Mouse (Mus musculus): Measurements from ENCODE around the gene Stx6. TPM values are rescaled to one million over a fixed set of nuclear protein-coding genes. Genes with fewer than 3 reads are reported as not detected.

Stx6 gene
- polyA plus RNA-seq, 1 experiment from 2014 or later = 95.4 TPM

DNA sequence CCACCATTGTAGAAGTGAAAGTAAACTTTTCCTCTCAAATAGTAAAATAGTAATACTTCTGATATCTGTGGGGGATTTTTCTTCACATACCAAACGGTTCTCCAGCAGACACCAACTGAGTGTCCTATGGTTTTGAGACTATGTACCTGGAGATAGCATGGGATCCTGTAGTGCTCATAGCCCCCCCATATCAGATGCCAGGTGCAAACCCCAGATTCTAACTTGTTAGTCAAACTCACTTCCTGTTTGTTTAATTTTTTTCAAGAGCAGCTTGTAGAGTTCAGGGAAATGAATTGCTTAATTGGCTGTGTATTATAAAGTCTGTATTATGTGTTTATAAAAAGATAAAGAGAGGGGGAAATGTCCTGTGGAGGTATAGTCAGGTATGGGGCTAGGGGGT is 15.9 kb downstream of the Stx6 start:
- H3K4me1 ChIP-seq = no peaks in the 10 kb centered on the region
- H3K9me3 ChIP-seq (replicated peaks) = no peaks in the 10 kb centered on the region
- H3K27me3 ChIP-seq (ENCODE audit: low read depth, poor library complexity, severe bottlenecking) = no peaks in the 10 kb centered on the region
- H3K27ac ChIP-seq = no peak overlapping the region
- peaks cover 55% of the 10 kb centered on the region for H3K36me3 ChIP-seq
- WGBS = 97% methylated on average over 1 of the region's 1 CpGs
- H3K4me3 ChIP-seq = no peak overlapping the region
- DNase-seq (ENCODE audit: low spot score) = no peak

- Histone ChIP-seq H3K9me3 (replicated peaks) (no peaks in the 10 kb centered on the region), H3K4me3 (no peak overlapping the region), H3K4me1 (no peaks in the 10 kb centered on the region), H3K27ac (no peak overlapping the region), H3K36me3 (peaks cover 89% of the 10 kb centered on the region), H3K27me3 (ENCODE audit: low read depth, poor library complexity, severe bottlenecking) (no peaks in the 10 kb centered on the region)
- 82% methylated on average over 2 of the region's 2 CpGs for WGBS
- DNase-seq (ENCODE audit: low spot score) = no peak
Observed at GRCm38 (mm10) chr1:155178192-155178924, 19.8 kb downstream of the Stx6 start.

GRCm38 (mm10) chr1:155184191-155184590 is 25.7 kb downstream of the Stx6 start:
- Histone ChIP-seq H3K4me3 (no peak overlapping the region), H3K36me3 (peaks cover 71% of the 10 kb centered on the region), H3K27ac (no peak overlapping the region), H3K9me3 (replicated peaks) (no peaks in the 10 kb centered on the region), H3K4me1 (no peaks in the 10 kb centered on the region), H3K27me3 (ENCODE audit: low read depth, poor library complexity, severe bottlenecking) (no peaks in the 10 kb centered on the region)
- 91% methylated on average over 3 of the region's 3 CpGs for whole genome bisulfite sequencing
- DNase-seq (ENCODE audit: low spot score) = no peak

- H3K9me3 ChIP-seq (replicated peaks) = no peaks in the 10 kb centered on the region
- 90% methylated on average over 4 of the region's 4 CpGs for WGBS
- H3K4me3 ChIP-seq = no peak overlapping the region
- H3K27ac ChIP-seq = no peak overlapping the region
- no peak for DNase-seq (ENCODE audit: low spot score)
- no peaks in the 10 kb centered on the region for H3K4me1 ChIP-seq
- H3K27me3 ChIP-seq (ENCODE audit: low read depth, poor library complexity, severe bottlenecking) = no peaks in the 10 kb centered on the region
- H3K36me3 ChIP-seq = peaks cover 71% of the 10 kb centered on the region
Observed at GRCm38 (mm10) chr1:155188656-155189055, 30.1 kb downstream of the Stx6 start.

DNA sequence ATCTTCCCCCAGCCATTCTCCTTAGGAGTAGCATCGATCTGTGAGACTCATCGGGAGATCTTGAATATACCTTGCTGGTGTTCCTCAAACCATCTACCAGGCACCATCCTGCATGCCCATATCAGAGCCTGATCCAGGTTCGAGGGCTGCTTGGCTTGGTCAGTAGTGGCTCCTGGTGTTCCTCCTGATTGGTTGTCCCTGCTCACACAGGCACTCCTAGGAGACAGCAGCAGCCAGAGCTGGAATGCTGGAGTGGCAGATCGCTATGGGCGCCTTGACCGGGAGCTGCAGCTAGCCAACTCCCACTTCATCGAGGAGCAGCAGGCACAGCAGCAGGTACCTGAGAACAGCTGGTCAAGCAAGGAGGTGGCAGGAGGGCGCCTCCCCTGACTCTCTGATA is 32.7 kb downstream of the Stx6 start:
- DNase-seq (ENCODE audit: low spot score) = no peak
- Histone ChIP-seq H3K27ac (no peak overlapping the region), H3K36me3 (peaks cover 83% of the 10 kb centered on the region), H3K4me1 (no peaks in the 10 kb centered on the region), H3K9me3 (replicated peaks) (no peaks in the 10 kb centered on the region), H3K4me3 (no peak overlapping the region), H3K27me3 (ENCODE audit: low read depth, poor library complexity, severe bottlenecking) (no peaks in the 10 kb centered on the region)
- 87% methylated on average over 8 of the region's 8 CpGs for WGBS

- Histone ChIP-seq H3K36me3 (peaks cover 85% of the 10 kb centered on the region), H3K4me3 (no peak overlapping the region)
- 90% methylated on average over 2 of the region's 2 CpGs for WGBS
Observed at GRCm38 (mm10) chr1:155191671-155192070, 33.2 kb downstream of the Stx6 start.

GRCm38 (mm10) chr1:155192805-155193368 is 34.4 kb downstream of the Stx6 start:
- no peak overlapping the region for H3K27ac ChIP-seq
- no peak overlapping the region for H3K4me3 ChIP-seq
- peaks cover 88% of the 10 kb centered on the region for H3K36me3 ChIP-seq
- no peaks in the 10 kb centered on the region for H3K27me3 ChIP-seq (ENCODE audit: low read depth, poor library complexity, severe bottlenecking)
- 87% methylated on average over 15 of the region's 15 CpGs for WGBS
- H3K4me1 ChIP-seq = no peaks in the 10 kb centered on the region
- no peak for DNase-seq (ENCODE audit: low spot score)
- no peaks in the 10 kb centered on the region for H3K9me3 ChIP-seq (replicated peaks)

More at GRCm38 (mm10) chr1:155191671-155192070, 33.2 kb downstream of the Stx6 start:
- no peak for DNase-seq (ENCODE audit: low spot score)
- no peak overlapping the region for H3K27ac ChIP-seq
- no peaks in the 10 kb centered on the region for H3K4me1 ChIP-seq
- H3K27me3 ChIP-seq (ENCODE audit: low read depth, poor library complexity, severe bottlenecking) = no peaks in the 10 kb centered on the region
- H3K9me3 ChIP-seq (replicated peaks) = no peaks in the 10 kb centered on the region

DNA sequence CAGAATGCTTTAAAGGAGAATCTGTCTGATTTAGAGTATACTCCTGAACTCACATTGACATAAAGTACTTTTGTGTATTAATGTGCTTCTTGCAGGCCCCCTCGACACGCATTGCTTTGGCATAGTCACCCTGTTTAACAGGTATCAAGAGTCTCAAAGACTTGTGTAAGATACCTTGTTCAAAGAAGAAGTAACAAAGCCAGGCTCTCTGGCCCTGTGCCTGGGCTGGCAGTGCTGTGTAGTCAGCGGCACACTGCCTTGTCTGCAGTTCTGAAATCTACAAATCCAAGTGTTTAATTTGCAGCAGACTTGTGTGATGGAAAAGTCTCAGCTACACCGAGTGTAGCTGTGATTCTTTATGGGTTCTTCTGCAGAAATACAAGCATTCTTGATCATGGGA is 38.2 kb downstream of the Stx6 start:
- Histone ChIP-seq H3K4me3 (no peak overlapping the region), H3K27me3 (ENCODE audit: low read depth, poor library complexity, severe bottlenecking) (no peaks in the 10 kb centered on the region), H3K4me1 (peaks cover 3% of the 10 kb centered on the region), H3K27ac (no peak overlapping the region), H3K9me3 (replicated peaks) (no peaks in the 10 kb centered on the region), H3K36me3 (peaks cover 88% of the 10 kb centered on the region)
- DNase-seq (ENCODE audit: low spot score) = no peak
- WGBS = 91% methylated on average over 4 of the region's 4 CpGs

DNA sequence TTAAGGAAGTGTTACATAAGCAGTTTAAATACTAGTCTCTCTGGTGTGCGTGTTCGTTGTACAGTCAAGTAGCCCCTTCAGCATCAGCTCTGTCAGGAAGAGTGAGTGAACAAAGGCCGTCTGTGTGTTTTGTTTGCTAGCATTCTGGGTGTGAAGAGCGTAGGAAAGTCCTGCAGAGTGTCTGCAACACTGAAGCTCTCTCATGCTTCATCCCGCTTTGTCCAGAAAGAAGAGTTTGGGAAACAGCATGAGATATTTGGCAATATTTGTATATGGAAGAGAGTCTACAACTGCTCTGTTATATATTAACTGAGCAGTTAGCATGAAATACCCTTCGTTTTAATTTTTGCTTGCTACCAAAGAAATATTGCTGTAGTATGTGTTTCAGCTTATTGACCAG is 41.0 kb downstream of the Stx6 start:
- H3K4me3 ChIP-seq = no peak overlapping the region
- peaks cover 89% of the 10 kb centered on the region for H3K36me3 ChIP-seq
- no peaks in the 10 kb centered on the region for H3K27me3 ChIP-seq (ENCODE audit: low read depth, poor library complexity, severe bottlenecking)
- H3K27ac ChIP-seq = no peak overlapping the region
- no peaks in the 10 kb centered on the region for H3K9me3 ChIP-seq (replicated peaks)
- 90% methylated on average over 6 of the region's 6 CpGs for WGBS
- H3K4me1 ChIP-seq = peaks cover 10% of the 10 kb centered on the region
- DNase-seq (ENCODE audit: low spot score) = no peak

- Histone ChIP-seq H3K4me3 (no peak overlapping the region), H3K9me3 (replicated peaks) (no peaks in the 10 kb centered on the region), H3K36me3 (peaks cover 89% of the 10 kb centered on the region), H3K27ac (peak overlapping the region; percentile 26; the same call in 1 of the 2 replicates), H3K4me1 (peaks cover 19% of the 10 kb centered on the region), H3K27me3 (ENCODE audit: low read depth, poor library complexity, severe bottlenecking) (no peaks in the 10 kb centered on the region)
- WGBS = 64% methylated on average over 2 of the region's 2 CpGs
- DNase-seq (ENCODE audit: low spot score) = no peak
Observed at GRCm38 (mm10) chr1:155200967-155201366, 42.5 kb downstream of the Stx6 start.

- Histone ChIP-seq H3K9me3 (replicated peaks) (no peaks in the 10 kb centered on the region), H3K4me1 (peaks cover 23% of the 10 kb centered on the region), H3K27me3 (ENCODE audit: low read depth, poor library complexity, severe bottlenecking) (no peaks in the 10 kb centered on the region), H3K4me3 (no peak overlapping the region), H3K36me3 (peaks cover 90% of the 10 kb centered on the region), H3K27ac (0 out of 2 replicates have a peak overlapping the region, but pooled peaks have one; percentile 3)
- DNase-seq (ENCODE audit: low spot score) = no peak
- 79% methylated on average over 4 of the region's 4 CpGs for WGBS
Observed at GRCm38 (mm10) chr1:155201373-155201879, 42.9 kb downstream of the Stx6 start.

- H3K9me3 ChIP-seq (replicated peaks) = no peaks in the 10 kb centered on the region
- no peak for DNase-seq (ENCODE audit: low spot score)
- H3K4me3 ChIP-seq = no peak overlapping the region
- 87% methylated on average over 17 of the region's 17 CpGs for WGBS
- H3K4me1 ChIP-seq = peaks cover 26% of the 10 kb centered on the region
- 0 out of 2 replicates have a peak overlapping the region, but pooled peaks have one; percentile 3 for H3K27ac ChIP-seq
- peaks cover 90% of the 10 kb centered on the region for H3K36me3 ChIP-seq
- H3K27me3 ChIP-seq (ENCODE audit: low read depth, poor library complexity, severe bottlenecking) = no peaks in the 10 kb centered on the region
Observed at GRCm38 (mm10) chr1:155201914-155202313, 43.4 kb downstream of the Stx6 start.

GRCm38 (mm10) chr1:155202472-155202871 is 44.0 kb downstream of the Stx6 start:
- Histone ChIP-seq H3K27ac (no peak overlapping the region; the same call in 1 of the 2 replicates), H3K4me3 (no peak overlapping the region), H3K9me3 (replicated peaks) (no peaks in the 10 kb centered on the region), H3K4me1 (peaks cover 26% of the 10 kb centered on the region), H3K36me3 (peaks cover 90% of the 10 kb centered on the region), H3K27me3 (ENCODE audit: low read depth, poor library complexity, severe bottlenecking) (no peaks in the 10 kb centered on the region)
- WGBS = 84% methylated on average over 5 of the region's 5 CpGs
- DNase-seq (ENCODE audit: low spot score) = no peak

Measured in limb, embryonic 10.5 days (tissue).